Mouse (Mus musculus) embryonic facial prominence, embryonic 13.5 days (tissue): ENCODE measurements at regions not wholly inside any gene's neighbourhood (a gene's known extent, or its start where the extent isn't known, plus 50 kb on each side); places are given as distances from the start of the nearest gene placed in this dataset.

Experiments used
- ATAC-seq: fragments of 200-750 bp; cut with Nextera tagmentation; 2 replicates; pipeline ENCODE4 v1.8.0; 2017; ENCODE audit warnings: low read depth; ENCODE audit not compliant: insufficient number of reproducible peaks, insufficient read depth, low FRiP score, low TSS enrichment
- H3K27ac ChIP-seq: fragments of 300-500 bp; sonication (generic); 2 replicates; pipeline ENCODE4 v1.5.1; 2015; ENCODE audit warnings: moderate library complexity, mild to moderate bottlenecking, inconsistent platforms
- H3K27me3 ChIP-seq: fragments of 300-500 bp; sonication (generic); 2 replicates; pipeline ENCODE4 v1.6.1; 2015; ENCODE audit warnings: mild to moderate bottlenecking, inconsistent platforms
- H3K36me3 ChIP-seq: fragments of 300-500 bp; sonication (generic); 2 replicates; pipeline ENCODE4 v1.6.1; 2015; ENCODE audit warnings: mild to moderate bottlenecking, inconsistent platforms
- H3K4me1 ChIP-seq: fragments of 300-500 bp; sonication (generic); 2 replicates; pipeline ENCODE4 v1.6.1; 2015; ENCODE audit warnings: inconsistent platforms
- H3K4me2 ChIP-seq: fragments of 300-500 bp; sonication (generic); 2 replicates; pipeline ENCODE4 v1.6.1; 2015; ENCODE audit warnings: moderate library complexity, mild to moderate bottlenecking, inconsistent platforms
- H3K4me3 ChIP-seq: fragments of 300-500 bp; sonication (generic); 2 replicates; pipeline ENCODE4 v1.5.1; 2015; ENCODE audit warnings: mild to moderate bottlenecking, inconsistent platforms
- H3K9ac ChIP-seq: fragments of 300-500 bp; sonication (generic); 2 replicates; pipeline ENCODE4 v1.6.1; 2015; ENCODE audit warnings: mild to moderate bottlenecking, inconsistent platforms
- H3K9me3 ChIP-seq: fragments of 300-500 bp; sonication (generic); 2 replicates; pipeline ENCODE4 v1.6.1; 2016; ENCODE audit warnings: inconsistent platforms
- WGBS: fragments of 180-500 bp; shearing (Covaris S2); methylation state at CpG from one replicate; pipeline ENCODE4 v1.1.7; 2015; ENCODE audit warnings: mixed read lengths; 5-methylcytosine and 5-hydroxymethylcytosine counted together

GRCm38 (mm10) chr8:34702806-34703205 is 591.3 kb upstream of the Gm10131 start:
- Histone ChIP-seq H3K36me3 (no peaks in the 10 kb centered on the region), H3K4me2 (no peak overlapping the region), H3K27ac (no peak overlapping the region), H3K4me3 (no peak overlapping the region), H3K9me3 (no peaks in the 10 kb centered on the region), H3K9ac (no peak overlapping the region), H3K4me1 (peaks cover 5% of the 10 kb centered on the region; the same call in 1 of the 2 replicates), H3K27me3 (no peaks in the 10 kb centered on the region)
- WGBS = 94% methylated on average over 2 of the region's 2 CpGs
- ATAC-seq = no peak

- H3K4me2 ChIP-seq = no peak overlapping the region
- H3K27ac ChIP-seq = no peak overlapping the region
- H3K4me1 ChIP-seq = peaks cover 5% of the 10 kb centered on the region; the same call in 1 of the 2 replicates
- 62% methylated on average over 4 of the region's 4 CpGs for WGBS
- H3K36me3 ChIP-seq = no peaks in the 10 kb centered on the region
- no peaks in the 10 kb centered on the region for H3K9me3 ChIP-seq
- H3K9ac ChIP-seq = no peak overlapping the region
- ATAC-seq = no peak
- no peak overlapping the region for H3K4me3 ChIP-seq
- no peaks in the 10 kb centered on the region for H3K27me3 ChIP-seq
Observed at GRCm38 (mm10) chr8:34699015-34699414, 587.5 kb upstream of the Gm10131 start.

- H3K36me3 ChIP-seq = no peaks in the 10 kb centered on the region
- no peak overlapping the region for H3K9ac ChIP-seq
Observed at GRCm38 (mm10) chr8:34696365-34696764, 584.8 kb upstream of the Gm10131 start.

GRCm38 (mm10) chr8:34692606-34693005 is 581.1 kb upstream of the Gm10131 start:
- no peak overlapping the region for H3K9ac ChIP-seq
- WGBS = 60% methylated on average over 13 of the region's 13 CpGs
- no peak overlapping the region for H3K4me3 ChIP-seq
- H3K4me1 ChIP-seq = peaks cover 8% of the 10 kb centered on the region; the same call in 1 of the 2 replicates
- no peaks in the 10 kb centered on the region for H3K36me3 ChIP-seq
- no peak for ATAC-seq
- peaks cover 17% of the 10 kb centered on the region for H3K27me3 ChIP-seq
- H3K27ac ChIP-seq = no peak overlapping the region
- H3K9me3 ChIP-seq = no peaks in the 10 kb centered on the region
- no peak overlapping the region for H3K4me2 ChIP-seq

More at GRCm38 (mm10) chr8:34696365-34696764, 584.8 kb upstream of the Gm10131 start:
- 84% methylated on average over 12 of the region's 12 CpGs for WGBS
- H3K27me3 ChIP-seq = no peaks in the 10 kb centered on the region
- H3K27ac ChIP-seq = no peak overlapping the region
- H3K4me3 ChIP-seq = no peak overlapping the region
- H3K9me3 ChIP-seq = no peaks in the 10 kb centered on the region
- H3K4me2 ChIP-seq = no peak overlapping the region
- ATAC-seq = no peak
- no peaks in the 10 kb centered on the region for H3K4me1 ChIP-seq

GRCm38 (mm10) chr8:34691776-34692175 is 580.2 kb upstream of the Gm10131 start:
- no peak for ATAC-seq
- H3K27ac ChIP-seq = no peak overlapping the region
- H3K27me3 ChIP-seq = peaks cover 17% of the 10 kb centered on the region
- H3K36me3 ChIP-seq = no peaks in the 10 kb centered on the region
- 66% methylated on average over 6 of the region's 6 CpGs for WGBS
- H3K4me2 ChIP-seq = no peak overlapping the region
- no peak overlapping the region for H3K4me3 ChIP-seq
- no peak overlapping the region for H3K9ac ChIP-seq
- H3K9me3 ChIP-seq = no peaks in the 10 kb centered on the region
- H3K4me1 ChIP-seq = peaks cover 8% of the 10 kb centered on the region; the same call in 1 of the 2 replicates

GRCm38 (mm10) chr8:34689825-34690493 is 578.4 kb upstream of the Gm10131 start:
- Histone ChIP-seq H3K9me3 (no peaks in the 10 kb centered on the region), H3K4me2 (peak overlapping the region; percentile 55), H3K9ac (no peak overlapping the region), H3K27ac (no peak overlapping the region), H3K27me3 (peaks cover 17% of the 10 kb centered on the region), H3K36me3 (no peaks in the 10 kb centered on the region), H3K4me1 (peaks cover 8% of the 10 kb centered on the region; the same call in 1 of the 2 replicates), H3K4me3 (peak overlapping the region; percentile 20; the same call in 1 of the 2 replicates)
- WGBS = 8% methylated on average over 9 of the region's 9 CpGs
- no peak for ATAC-seq

GRCm38 (mm10) chr8:34689049-34689824 is 577.7 kb upstream of the Gm10131 start:
- Histone ChIP-seq H3K4me3 (peak overlapping the region; percentile 20), H3K27me3 (peaks cover 17% of the 10 kb centered on the region), H3K9me3 (no peaks in the 10 kb centered on the region), H3K9ac (no peak overlapping the region), H3K36me3 (no peaks in the 10 kb centered on the region), H3K4me2 (peak overlapping the region; percentile 55), H3K27ac (no peak overlapping the region), H3K4me1 (peaks cover 8% of the 10 kb centered on the region; the same call in 1 of the 2 replicates)
- 12% methylated on average over 33 of the region's 33 CpGs for WGBS
- ATAC-seq = no peak

- Histone ChIP-seq H3K4me1 (peaks cover 11% of the 10 kb centered on the region; the same call in 1 of the 2 replicates), H3K9ac (no peak overlapping the region), H3K27ac (no peak overlapping the region), H3K9me3 (no peaks in the 10 kb centered on the region), H3K27me3 (peaks cover 17% of the 10 kb centered on the region), H3K4me2 (peak overlapping the region; percentile 55), H3K36me3 (no peaks in the 10 kb centered on the region), H3K4me3 (no peak overlapping the region)
- ATAC-seq = no peak
- WGBS = 57% methylated on average over 20 of the region's 20 CpGs
Observed at GRCm38 (mm10) chr8:34688396-34689048, 577.0 kb upstream of the Gm10131 start.

- no peak for ATAC-seq
- Histone ChIP-seq H3K4me1 (peaks cover 11% of the 10 kb centered on the region; the same call in 1 of the 2 replicates), H3K27ac (no peak overlapping the region), H3K9ac (no peak overlapping the region), H3K4me2 (no peak overlapping the region), H3K27me3 (peaks cover 17% of the 10 kb centered on the region), H3K9me3 (no peaks in the 10 kb centered on the region), H3K4me3 (no peak overlapping the region), H3K36me3 (no peaks in the 10 kb centered on the region)
- 83% methylated on average over 10 of the region's 10 CpGs for WGBS
Observed at GRCm38 (mm10) chr8:34686371-34686770, 574.8 kb upstream of the Gm10131 start.

- no peak overlapping the region for H3K9ac ChIP-seq
- H3K27me3 ChIP-seq = peaks cover 6% of the 10 kb centered on the region
- H3K9me3 ChIP-seq = no peaks in the 10 kb centered on the region
- ATAC-seq = no peak
- 69% methylated on average over 7 of the region's 7 CpGs for WGBS
- H3K36me3 ChIP-seq = no peaks in the 10 kb centered on the region
- H3K27ac ChIP-seq = no peak overlapping the region
- no peak overlapping the region for H3K4me3 ChIP-seq
- no peak overlapping the region for H3K4me2 ChIP-seq
- H3K4me1 ChIP-seq = peaks cover 15% of the 10 kb centered on the region; the same call in 1 of the 2 replicates
Observed at GRCm38 (mm10) chr8:34684683-34685082, 573.1 kb upstream of the Gm10131 start.

GRCm38 (mm10) chr8:34683173-34683572 is 571.6 kb upstream of the Gm10131 start:
- Histone ChIP-seq H3K27ac (no peak overlapping the region), H3K36me3 (no peaks in the 10 kb centered on the region), H3K4me2 (no peak overlapping the region), H3K4me3 (no peak overlapping the region), H3K9me3 (no peaks in the 10 kb centered on the region), H3K9ac (no peak overlapping the region), H3K4me1 (peaks cover 9% of the 10 kb centered on the region; the same call in 1 of the 2 replicates), H3K27me3 (no peaks in the 10 kb centered on the region)
- ATAC-seq = no peak
- WGBS = 75% methylated on average over 5 of the region's 5 CpGs
